Mouse (Mus musculus) left cerebral cortex, postnatal 10 days (tissue): Measurements from ENCODE around the gene Tmem44. TPM values are rescaled to one million over a fixed set of nuclear protein-coding genes. Genes with fewer than 3 reads are reported as not detected.
"Not testable (repeated sequence)": the region's sequence is repeated elsewhere in the genome, so short reads cannot be mapped to it uniquely, and the experiment has no call there.

Experiments used
- DNase-seq, 2 experiments: peaks; one replicate each; pipeline ENCODE4 v3.0.0; 2021 to 2022; ENCODE audit warnings: low spot score in 2 of 2, mixed read lengths in 1 of 2; ENCODE audit errors: extremely low spot score in 1 of 2
- intact Hi-C: fragments of 180-260 bp; cut with DNase I; formaldehyde crosslinking; loops from one replicate; pipeline ENCODE4 v1.15.1; 2025
- total RNA-seq, 2 experiments: library from RNA; stranded (reverse); gene quantifications; 2 replicates each; pipeline ENCODE4 v1.2.3; 2021

Tmem44 gene
- total RNA-seq, 2 experiments from 2014 or later = 66.6 to 73.0 TPM

GRCm38 (mm10) chr16:30472447-30472846 is 78.2 kb downstream of the Tmem44 start:
- intact Hi-C loops = no loop called here
- DNase-seq = no peak

GRCm38 (mm10) chr16:30471912-30472311 is 78.7 kb downstream of the Tmem44 start:
- no peak for DNase-seq
- intact Hi-C loops = no loop called here

- intact Hi-C loops = no loop called here
Measured at GRCm38 (mm10) chr16:30468944-30469343, 81.7 kb downstream of the Tmem44 start.

GRCm38 (mm10) chr16:30465680-30466298 is 84.9 kb downstream of the Tmem44 start:
- intact Hi-C loops = no loop called here
- DNase-seq = no peak

More at GRCm38 (mm10) chr16:30468944-30469343, 81.7 kb downstream of the Tmem44 start:
- DNase-seq = no peak

GRCm38 (mm10) chr16:30464742-30465141 is 85.9 kb downstream of the Tmem44 start:
- DNase-seq, intact Hi-C loops: not testable (repeated sequence)

Other genes with a start within 250 kb of the Tmem44 start
- gene Gp5, start 240.1 kb downstream of the Tmem44 start, total RNA-seq = 1 to 10 TPM in 1 of 2 experiments, under 1 TPM in 1; 0.77 to 1.4 TPM
- gene Atp13a3, start 144.9 kb downstream of the Tmem44 start, total RNA-seq = 10 to 100 TPM; 62.6 to 77.3 TPM
- gene Lsg1, start 36.8 kb upstream of the Tmem44 start, total RNA-seq = 10 to 100 TPM; 20.5 to 20.8 TPM
- 10 to 100 TPM; 11.5 to 15.3 TPM for gene Fam43a, start 48.9 kb upstream of the Tmem44 start, total RNA-seq